Mouse (Mus musculus) liver, adult (tissue): Measurements from ENCODE around the gene Adgrb3.

ENCODE experiments used
- GATA4 ChIP-seq: IDR thresholded peaks from 2 replicates; pipeline ENCODE4 v1.6.1; 2014; ENCODE audit warnings: mild to moderate bottlenecking, low read length; ENCODE audit not compliant: insufficient replicate concordance

Adgrb3 gene

GRCm38 (mm10) chr1:25644256-25644655 lies 185.3 kb downstream of the Adgrb3 start:
- no peak for TF ChIP-seq GATA4

- no peak for TF ChIP-seq GATA4
These were observed 208.0 kb downstream of the Adgrb3 start for GRCm38 (mm10) chr1:25621458-25621857.

GRCm38 (mm10) chr1:25616954-25617353 lies 212.6 kb downstream of the Adgrb3 start:
- no peak for TF ChIP-seq GATA4

GRCm38 (mm10) chr1:25598941-25599340 lies 230.6 kb downstream of the Adgrb3 start:
- TF ChIP-seq GATA4: no peak

- TF ChIP-seq GATA4: no peak
These were observed 240.9 kb downstream of the Adgrb3 start for GRCm38 (mm10) chr1:25588568-25589118.

GRCm38 (mm10) chr1:25581698-25582097 lies 247.8 kb downstream of the Adgrb3 start:
- TF ChIP-seq GATA4: no peak

- no peak for TF ChIP-seq GATA4
These were observed 251.7 kb downstream of the Adgrb3 start for GRCm38 (mm10) chr1:25577836-25578235.

- TF ChIP-seq GATA4: no peak
These were observed 252.9 kb downstream of the Adgrb3 start for GRCm38 (mm10) chr1:25576598-25576997.

- no peak for TF ChIP-seq GATA4
These were observed 261.4 kb downstream of the Adgrb3 start for GRCm38 (mm10) chr1:25568096-25568495.

- TF ChIP-seq GATA4: no peak
These were observed 283.4 kb downstream of the Adgrb3 start for GRCm38 (mm10) chr1:25546072-25546471.

GRCm38 (mm10) chr1:25543915-25544314 lies 285.6 kb downstream of the Adgrb3 start:
- TF ChIP-seq GATA4: no peak

- TF ChIP-seq GATA4: no peak
These were observed 286.6 kb downstream of the Adgrb3 start for GRCm38 (mm10) chr1:25542891-25543290.

- no peak for TF ChIP-seq GATA4
These were observed 302.5 kb downstream of the Adgrb3 start for GRCm38 (mm10) chr1:25526976-25527375.

GRCm38 (mm10) chr1:25510321-25511055 lies 319.0 kb downstream of the Adgrb3 start:
- TF ChIP-seq GATA4: no peak

- no peak for TF ChIP-seq GATA4
These were observed 325.2 kb downstream of the Adgrb3 start for GRCm38 (mm10) chr1:25504313-25504712.

- no peak for TF ChIP-seq GATA4
These were observed 326.0 kb downstream of the Adgrb3 start for GRCm38 (mm10) chr1:25503524-25503923.
